Mouse (Mus musculus) layer of hippocampus, adult 8-10 months (tissue): Measurements from ENCODE around the gene Car6. TPM values are rescaled to one million over a fixed set of nuclear protein-coding genes. Genes with fewer than 3 reads are reported as not detected.

Experiments used
- DNase-seq, 2 experiments: peaks; one replicate each; pipeline ENCODE4 v3.0.0; 2022; ENCODE audit warnings: low spot score in 2 of 2
- total RNA-seq, 4 experiments: library from RNA; stranded (reverse); gene quantifications; 2 replicates each; pipeline ENCODE4 v1.2.4; 2022

Car6 gene
- total RNA-seq, 4 experiments from 2014 or later = 0.20 to 0.53 TPM; not detected in 2

- no peak for DNase-seq
Observed at GRCm38 (mm10) chr4:150229747-150230390, 28.7 kb upstream of the Car6 start.

DNA sequence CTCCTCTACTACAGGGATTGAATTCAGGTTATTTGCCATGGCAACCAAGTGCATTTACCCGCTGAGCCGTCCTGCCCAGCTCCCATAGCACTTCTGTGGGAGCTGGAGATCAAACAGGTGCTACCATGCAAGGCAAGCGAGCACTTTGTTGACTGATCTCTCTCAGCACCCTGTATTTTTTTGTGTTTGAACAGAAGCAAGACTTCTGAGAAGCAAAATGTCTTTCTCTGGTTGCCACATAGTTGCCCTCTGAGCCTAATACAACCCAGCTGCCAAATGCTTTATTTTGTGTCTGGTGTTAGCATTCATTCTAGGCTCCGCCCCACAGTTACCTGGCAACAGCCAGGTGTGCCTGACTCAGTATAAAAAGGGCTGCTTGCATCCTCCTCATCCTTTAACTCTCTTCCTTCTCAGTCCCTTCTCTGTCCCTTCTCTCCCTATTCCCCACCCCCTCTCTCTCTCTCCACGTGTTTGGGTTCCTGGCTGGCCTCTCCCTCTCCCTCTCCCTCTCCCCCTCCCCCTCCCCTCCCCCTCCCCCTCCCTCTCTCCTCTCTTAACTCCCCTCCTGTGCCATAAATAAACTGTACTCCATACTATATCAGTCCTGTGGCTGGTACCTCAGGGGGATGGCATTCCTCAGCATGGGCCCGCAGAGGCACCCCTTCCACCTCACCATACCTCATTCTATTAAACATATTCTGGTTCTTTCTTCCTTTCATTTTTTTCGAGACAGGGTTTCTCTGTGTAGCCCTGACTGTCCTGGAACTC is 27.6 kb upstream of the Car6 start:
- no peak for DNase-seq

DNA sequence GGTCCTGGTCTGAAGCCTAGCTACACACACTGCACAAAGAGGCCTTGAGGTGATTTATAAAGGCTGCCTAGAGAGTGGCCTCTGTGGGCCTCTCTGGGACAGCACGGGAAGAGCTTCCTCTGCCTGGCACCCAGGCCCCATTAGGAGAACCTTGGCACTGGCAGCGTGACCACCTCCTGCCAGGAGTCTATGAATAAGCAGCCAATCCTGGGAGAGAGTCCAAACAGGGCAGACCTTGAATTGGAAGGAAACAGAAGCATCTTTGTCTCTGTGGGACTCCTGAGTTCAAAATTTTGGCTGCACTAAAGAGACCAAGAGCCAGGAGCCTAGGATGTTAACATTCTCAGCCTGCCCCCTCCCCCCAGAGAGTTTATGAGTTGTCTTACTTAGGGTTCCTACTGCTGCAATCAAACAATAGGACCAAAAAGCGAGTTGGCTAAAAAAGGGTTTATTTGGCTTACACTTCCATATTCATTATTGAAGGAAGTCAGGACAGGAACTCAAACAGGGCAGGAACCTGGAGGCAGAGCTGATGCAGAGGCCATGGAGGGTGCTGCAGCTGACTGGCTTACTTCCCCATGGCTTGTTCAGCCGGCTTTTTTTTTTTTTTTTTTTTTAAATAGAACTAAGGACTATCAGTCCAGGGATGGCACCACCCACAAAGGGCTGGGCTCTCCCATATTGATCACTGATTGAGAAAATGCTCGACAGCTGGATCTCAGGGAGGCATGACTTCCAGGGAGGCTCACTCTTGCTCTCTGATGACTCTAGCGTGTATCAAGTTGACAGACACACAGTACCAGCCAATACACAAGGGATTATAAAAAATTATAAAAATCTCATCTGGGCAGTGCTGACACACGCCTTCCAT is 25.9 kb upstream of the Car6 start:
- peak; percentile 75 to 89 for DNase-seq

- no peak for DNase-seq
Observed at GRCm38 (mm10) chr4:150225700-150226099, 24.6 kb upstream of the Car6 start.

- DNase-seq = no peak
Observed at GRCm38 (mm10) chr4:150223830-150224229, 22.7 kb upstream of the Car6 start.

DNA sequence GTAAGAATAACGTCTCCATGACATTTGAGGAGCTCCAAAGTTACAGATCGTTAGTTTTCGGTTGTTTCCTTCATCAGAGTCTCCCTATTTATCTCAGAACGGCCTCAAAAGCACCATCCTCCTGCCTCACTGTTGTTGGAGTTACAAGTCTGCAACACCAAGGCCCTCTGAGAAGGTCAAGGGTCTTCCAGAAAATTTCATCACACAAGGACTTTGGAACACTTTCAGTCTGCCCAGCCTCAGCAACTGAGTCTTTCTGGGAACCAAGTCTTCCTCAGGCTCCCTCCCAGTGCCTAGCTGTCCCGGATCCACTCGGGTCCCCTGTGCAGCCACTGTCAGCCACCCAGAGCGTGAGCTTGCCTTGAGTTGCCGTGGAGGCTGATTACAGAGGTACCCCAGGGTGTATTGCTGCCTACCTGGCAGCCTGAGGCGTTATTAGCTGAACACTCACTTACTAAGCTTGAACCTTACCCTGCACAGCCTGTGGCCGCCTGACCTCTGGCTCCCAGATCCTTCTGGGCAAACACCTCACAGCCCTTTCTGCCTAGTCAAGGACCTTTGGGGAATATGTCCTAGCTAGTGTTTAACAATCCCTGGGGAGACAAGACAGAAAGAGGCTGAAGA is 20.0 kb upstream of the Car6 start:
- no peak for DNase-seq

DNA sequence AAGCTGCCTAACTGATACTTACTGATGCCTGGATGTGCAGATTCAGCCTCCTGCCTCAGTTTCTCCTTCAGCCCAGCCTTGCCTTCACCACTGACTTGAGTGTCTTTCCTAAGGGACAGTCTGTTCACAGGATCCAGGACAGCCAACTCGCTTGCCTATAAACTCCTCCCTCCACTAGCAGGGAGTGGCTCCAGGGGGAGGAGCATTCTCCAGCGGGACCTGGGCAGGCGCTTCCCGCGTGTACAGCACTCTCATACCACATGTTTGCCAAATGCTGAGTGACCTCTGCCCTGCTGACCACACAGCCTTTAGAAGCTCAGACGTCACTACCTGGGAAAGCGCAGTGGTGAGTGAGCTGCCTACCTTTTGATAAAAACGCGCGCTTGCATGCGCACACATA is 19.5 kb upstream of the Car6 start:
- no peak for DNase-seq

GRCm38 (mm10) chr4:150219501-150220292 is 18.6 kb upstream of the Car6 start:
- DNase-seq = peak in 1 of 2 experiments; percentile 42

GRCm38 (mm10) chr4:150217935-150218334 is 16.8 kb upstream of the Car6 start:
- DNase-seq = no peak

GRCm38 (mm10) chr4:150217042-150217554 is 16.0 kb upstream of the Car6 start:
- DNase-seq = no peak

- DNase-seq = no peak
Observed at GRCm38 (mm10) chr4:150216423-150216822, 15.3 kb upstream of the Car6 start.

- no peak for DNase-seq
Observed at GRCm38 (mm10) chr4:150213910-150214309, 12.8 kb upstream of the Car6 start.

DNA sequence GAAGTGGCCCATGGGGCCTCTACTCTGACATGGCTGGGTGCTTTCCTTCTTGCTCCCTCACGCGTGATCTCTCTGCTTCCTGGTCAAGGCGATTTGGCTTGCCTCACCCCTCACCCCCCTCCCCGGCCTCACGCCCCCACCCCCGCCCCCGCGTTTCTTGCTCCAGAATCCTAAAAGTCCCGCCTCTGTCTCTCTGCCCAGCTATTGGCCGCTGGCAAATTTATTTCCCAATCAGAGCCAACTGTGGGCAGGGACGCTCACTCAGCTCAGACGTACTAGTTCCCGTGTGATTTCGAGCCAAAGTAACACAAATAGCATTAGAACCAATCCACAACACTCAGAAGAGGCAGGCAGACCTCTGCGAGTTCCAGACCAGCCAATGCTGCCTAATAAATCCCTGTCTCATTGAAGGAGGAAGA is 11.4 kb upstream of the Car6 start:
- DNase-seq = no peak

DNA sequence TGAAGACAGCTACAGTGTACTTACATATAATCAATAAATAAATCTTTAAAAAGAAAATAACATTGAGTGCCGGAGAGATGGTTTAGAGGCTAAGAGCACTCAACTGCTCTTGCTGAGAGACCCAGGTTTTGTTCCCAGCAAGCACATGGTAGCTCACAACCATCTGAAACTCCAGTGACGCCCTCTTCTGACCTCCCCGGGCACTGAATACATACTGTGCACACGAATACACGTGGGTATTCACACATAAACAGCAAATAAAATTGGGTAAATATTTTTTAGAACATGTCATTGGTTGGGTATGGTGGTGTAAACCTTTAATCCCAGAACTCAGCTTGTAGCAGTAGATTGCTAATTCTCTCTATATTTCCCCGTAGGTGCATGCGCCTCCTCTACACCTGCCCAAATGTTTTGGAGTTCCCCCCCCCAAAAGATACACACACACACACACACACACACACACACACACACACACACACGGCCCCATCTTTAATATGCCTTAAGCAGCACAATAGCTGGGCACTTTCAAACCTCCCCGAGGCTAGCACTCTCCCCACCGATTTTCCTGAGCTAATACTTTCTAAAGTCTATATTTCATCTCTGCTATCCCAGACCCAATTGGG is 10.9 kb upstream of the Car6 start:
- DNase-seq = no peak

DNA sequence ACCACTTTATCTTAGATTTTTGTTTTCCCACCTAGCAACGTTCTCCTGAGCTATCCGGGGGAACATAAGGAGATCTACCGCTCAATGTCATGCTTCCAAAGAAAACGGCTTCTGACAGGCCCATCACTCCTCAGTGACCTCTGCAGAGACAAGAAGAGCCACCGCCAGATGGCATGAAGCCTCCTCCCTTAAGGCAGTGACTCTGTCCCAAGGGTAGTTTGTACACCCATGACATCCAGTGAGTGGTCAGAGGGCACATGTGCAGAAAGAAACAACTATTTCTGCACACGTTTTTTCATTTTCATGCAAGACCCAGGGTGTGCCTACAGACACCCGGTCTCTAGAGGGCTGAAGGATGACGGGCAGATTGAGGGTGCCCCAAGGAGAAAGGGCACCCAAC is 9.2 kb upstream of the Car6 start:
- no peak for DNase-seq

GRCm38 (mm10) chr4:150209751-150210150 is 8.6 kb upstream of the Car6 start:
- DNase-seq = no peak

GRCm38 (mm10) chr4:150204877-150205276 is 3.7 kb upstream of the Car6 start:
- DNase-seq = no peak

GRCm38 (mm10) chr4:150202702-150203101 is 1.6 kb upstream of the Car6 start:
- no peak for DNase-seq

DNA sequence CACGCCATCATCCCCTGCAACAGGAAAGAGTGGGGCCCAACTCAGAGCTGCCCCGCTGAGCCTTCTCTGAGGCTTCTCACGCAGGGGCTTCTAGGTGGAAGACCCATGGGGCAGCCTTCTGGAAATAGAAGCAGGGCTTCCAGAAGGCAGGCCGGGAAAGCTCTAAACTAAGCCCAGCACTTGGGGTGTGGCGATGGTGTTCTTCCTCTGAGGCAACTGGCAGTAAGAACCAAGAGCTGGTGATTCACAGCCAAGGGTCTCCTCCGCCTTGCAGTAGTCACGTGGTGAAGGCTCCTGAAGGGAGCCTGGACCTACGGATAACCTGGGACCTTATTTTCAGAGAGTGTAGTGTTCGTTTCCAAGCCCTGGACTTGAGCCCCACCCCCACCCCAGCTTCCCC is 2.9 kb downstream of the Car6 start:
- no peak for DNase-seq

GRCm38 (mm10) chr4:150193915-150194314 is 7.2 kb downstream of the Car6 start:
- DNase-seq = no peak
